Mouse (Mus musculus): ENCODE data around the gene Hlcs. TPM values are rescaled to one million over a fixed set of nuclear protein-coding genes. Genes with fewer than 3 reads are reported as not detected.

Gene Hlcs
- polyA plus RNA-seq, 1 experiment, result 5.1 TPM

DNA sequence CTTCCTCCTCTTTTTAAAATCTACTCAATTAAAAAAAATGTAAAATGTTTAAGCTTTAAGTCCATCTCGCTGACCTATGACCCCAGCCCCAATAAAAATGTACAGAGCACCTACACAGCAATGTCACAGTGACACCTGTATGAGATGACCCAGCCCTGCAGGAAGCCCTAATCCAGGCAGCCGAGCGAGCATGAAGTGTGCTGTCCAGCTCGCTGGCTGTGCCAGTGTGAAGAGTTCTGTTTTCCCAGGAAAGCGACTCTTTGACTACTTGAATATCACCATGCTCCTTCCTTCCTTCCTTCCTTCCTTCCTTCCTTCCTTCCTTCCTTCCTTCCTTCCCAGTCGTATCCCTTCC, 76.3 kb downstream of the Hlcs start:
- Histone ChIP-seq H3K27ac (ENCODE audit: insufficient read depth, low read depth, low read length) (no peak overlapping the region), H3K4me1 (ENCODE audit: control insufficient read depth, insufficient read depth, low read length) (peaks cover 41% of the 10 kb centered on the region), H3K4me3 (ENCODE audit: insufficient read depth, low read length) (no peak overlapping the region)
- TF ChIP-seq CTCF (IDR thresholded peaks at IDR 0.05; ENCODE audit: low read depth, low read length), result no peak
- TF ChIP-seq POLR2A (IDR thresholded peaks at IDR 0.05; ENCODE audit: borderline replicate concordance, low read depth, low read length), result no peak

- Histone ChIP-seq H3K27ac (ENCODE audit: insufficient read depth, low read depth, low read length) (no peak overlapping the region), H3K4me1 (ENCODE audit: control insufficient read depth, insufficient read depth, low read length) (peaks cover 41% of the 10 kb centered on the region)
Measured at GRCm38 (mm10) chr16:94236226-94237129, 76.9 kb downstream of the Hlcs start.

GRCm38 (mm10) chr16:94235718-94236117, 77.7 kb downstream of the Hlcs start:
- H3K4me1 ChIP-seq (ENCODE audit: control insufficient read depth, insufficient read depth, low read length), result peaks cover 42% of the 10 kb centered on the region
- no peak overlapping the region for H3K27ac ChIP-seq (ENCODE audit: insufficient read depth, low read depth, low read length)
- TF ChIP-seq POLR2A (IDR thresholded peaks at IDR 0.05; ENCODE audit: borderline replicate concordance, low read depth, low read length), result no peak
- no peak for TF ChIP-seq CTCF (IDR thresholded peaks at IDR 0.05; ENCODE audit: low read depth, low read length)
- no peak overlapping the region for H3K4me3 ChIP-seq (ENCODE audit: insufficient read depth, low read length)

More at GRCm38 (mm10) chr16:94236226-94237129, 76.9 kb downstream of the Hlcs start:
- TF ChIP-seq CTCF (IDR thresholded peaks at IDR 0.05; ENCODE audit: low read depth, low read length) (no peak), POLR2A (IDR thresholded peaks at IDR 0.05; ENCODE audit: borderline replicate concordance, low read depth, low read length) (no peak)
- no peak overlapping the region for H3K4me3 ChIP-seq (ENCODE audit: insufficient read depth, low read length)

GRCm38 (mm10) chr16:94234202-94234601, 79.2 kb downstream of the Hlcs start:
- H3K27ac ChIP-seq (ENCODE audit: insufficient read depth, low read depth, low read length), result no peak overlapping the region
- no peak overlapping the region for H3K4me3 ChIP-seq (ENCODE audit: insufficient read depth, low read length)
- H3K4me1 ChIP-seq (ENCODE audit: control insufficient read depth, insufficient read depth, low read length), result peaks cover 36% of the 10 kb centered on the region
- no peak for TF ChIP-seq CTCF (IDR thresholded peaks at IDR 0.05; ENCODE audit: low read depth, low read length)
- no peak for TF ChIP-seq POLR2A (IDR thresholded peaks at IDR 0.05; ENCODE audit: borderline replicate concordance, low read depth, low read length)

- no peak overlapping the region for H3K27ac ChIP-seq (ENCODE audit: insufficient read depth, low read depth, low read length)
- no peak for TF ChIP-seq CTCF (IDR thresholded peaks at IDR 0.05; ENCODE audit: low read depth, low read length)
- TF ChIP-seq POLR2A (IDR thresholded peaks at IDR 0.05; ENCODE audit: borderline replicate concordance, low read depth, low read length), result no peak
- H3K4me3 ChIP-seq (ENCODE audit: insufficient read depth, low read length), result no peak overlapping the region
- H3K4me1 ChIP-seq (ENCODE audit: control insufficient read depth, insufficient read depth, low read length), result peaks cover 34% of the 10 kb centered on the region
Measured at GRCm38 (mm10) chr16:94230909-94231575, 82.3 kb downstream of the Hlcs start.

- TF ChIP-seq POLR2A (IDR thresholded peaks at IDR 0.05; ENCODE audit: borderline replicate concordance, low read depth, low read length) (no peak), CTCF (IDR thresholded peaks at IDR 0.05; ENCODE audit: low read depth, low read length) (no peak)
- Histone ChIP-seq H3K27ac (ENCODE audit: insufficient read depth, low read depth, low read length) (no peak overlapping the region), H3K4me1 (ENCODE audit: control insufficient read depth, insufficient read depth, low read length) (peaks cover 30% of the 10 kb centered on the region), H3K4me3 (ENCODE audit: insufficient read depth, low read length) (no peak overlapping the region)
Measured at GRCm38 (mm10) chr16:94230499-94230898, 82.9 kb downstream of the Hlcs start.

GRCm38 (mm10) chr16:94229890-94230289, 83.5 kb downstream of the Hlcs start:
- peaks cover 27% of the 10 kb centered on the region for H3K4me1 ChIP-seq (ENCODE audit: control insufficient read depth, insufficient read depth, low read length)
- no peak overlapping the region for H3K4me3 ChIP-seq (ENCODE audit: insufficient read depth, low read length)
- TF ChIP-seq POLR2A (IDR thresholded peaks at IDR 0.05; ENCODE audit: borderline replicate concordance, low read depth, low read length) (no peak), CTCF (IDR thresholded peaks at IDR 0.05; ENCODE audit: low read depth, low read length) (peak; percentile 31; the same call in 1 of the 2 replicates)
- no peak overlapping the region for H3K27ac ChIP-seq (ENCODE audit: insufficient read depth, low read depth, low read length)

DNA sequence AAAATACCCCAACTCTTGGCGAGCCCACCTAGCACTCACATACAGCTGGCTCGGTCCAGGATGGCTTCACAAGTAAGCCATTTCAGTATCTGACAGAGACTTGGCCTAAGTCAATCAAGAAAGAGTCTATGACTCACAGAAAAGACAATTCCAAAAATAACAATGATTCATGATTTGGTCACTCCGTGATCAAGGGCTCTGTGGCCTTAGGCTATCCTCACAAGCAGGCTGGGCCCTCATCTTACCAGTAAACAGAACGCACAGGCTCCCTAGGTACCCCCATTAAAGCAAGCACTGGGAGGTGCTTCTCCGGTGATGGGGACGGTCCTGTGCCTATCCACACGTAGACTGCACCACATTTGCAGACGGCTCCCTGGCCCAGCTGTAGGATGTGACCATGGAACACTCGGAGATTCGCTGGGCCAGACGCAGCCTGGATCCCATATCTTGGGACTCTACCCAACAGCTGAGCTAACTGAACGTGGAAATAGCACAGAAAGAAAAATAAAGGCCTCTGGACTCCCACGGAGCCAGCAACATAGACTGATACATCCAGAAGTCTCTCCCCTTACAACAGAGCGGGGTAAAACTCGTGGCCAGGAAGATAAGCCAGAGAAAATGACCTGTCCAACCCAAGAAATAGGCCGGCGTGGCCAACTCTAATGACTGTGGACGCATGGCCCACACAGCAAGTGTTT, 84.4 kb downstream of the Hlcs start:
- H3K27ac ChIP-seq (ENCODE audit: insufficient read depth, low read depth, low read length), result peak overlapping the region; percentile 22
- TF ChIP-seq POLR2A (IDR thresholded peaks at IDR 0.05; ENCODE audit: borderline replicate concordance, low read depth, low read length) (no peak), CTCF (IDR thresholded peaks at IDR 0.05; ENCODE audit: low read depth, low read length) (no peak)

DNA sequence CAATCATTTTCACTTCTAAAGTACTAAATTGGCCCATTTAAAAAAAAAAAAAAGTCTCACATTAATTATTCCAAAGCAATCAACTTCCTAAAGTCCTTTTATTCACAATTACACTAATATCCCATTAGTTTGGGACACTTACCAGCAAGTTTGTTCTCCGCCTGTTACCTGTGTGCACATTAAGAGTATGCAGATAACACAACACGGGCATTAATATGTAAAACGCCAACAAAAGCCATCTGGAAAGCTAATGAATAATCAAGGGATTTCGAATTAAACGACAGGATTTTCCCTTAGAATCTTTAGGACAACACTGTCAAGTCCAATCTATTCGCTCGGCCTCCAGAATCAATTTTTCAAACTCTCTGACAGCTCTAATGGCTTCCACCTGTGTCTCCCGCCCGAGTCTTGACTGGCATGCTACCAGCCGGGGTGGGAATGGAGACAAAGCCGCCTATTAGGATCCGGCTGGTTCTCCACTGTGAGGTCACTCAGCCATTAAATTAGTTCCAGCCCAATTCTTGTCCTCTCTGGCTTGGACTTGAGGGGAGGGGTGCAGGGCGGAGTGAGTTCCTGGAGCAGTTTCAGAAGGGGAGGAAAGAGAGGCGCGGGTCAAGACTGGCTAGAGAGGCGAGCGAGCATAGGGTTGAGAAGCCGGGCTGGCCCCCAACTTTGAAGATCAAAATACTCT, 85.9 kb downstream of the Hlcs start:
- TF ChIP-seq CTCF (IDR thresholded peaks at IDR 0.05; ENCODE audit: low read depth, low read length) (no peak), POLR2A (IDR thresholded peaks at IDR 0.05; ENCODE audit: borderline replicate concordance, low read depth, low read length) (no peak)
- no peak overlapping the region for H3K4me3 ChIP-seq (ENCODE audit: insufficient read depth, low read length)
- H3K27ac ChIP-seq (ENCODE audit: insufficient read depth, low read depth, low read length), result no peak overlapping the region
- peaks cover 29% of the 10 kb centered on the region for H3K4me1 ChIP-seq (ENCODE audit: control insufficient read depth, insufficient read depth, low read length)

More for the DNA sequence above, 84.4 kb downstream of the Hlcs start:
- Histone ChIP-seq H3K4me3 (ENCODE audit: insufficient read depth, low read length) (no peak overlapping the region), H3K4me1 (ENCODE audit: control insufficient read depth, insufficient read depth, low read length) (peaks cover 22% of the 10 kb centered on the region)

Measured in bone marrow macrophage, adult 2 months (primary cell).